Mouse (Mus musculus) thymus, postnatal 25 days (tissue): ENCODE measurements around the gene Lhfp.

Experiments used
- DNase-seq: peaks from one replicate; pipeline ENCODE4 v3.0.0; 2022

Gene Lhfp

DNA sequence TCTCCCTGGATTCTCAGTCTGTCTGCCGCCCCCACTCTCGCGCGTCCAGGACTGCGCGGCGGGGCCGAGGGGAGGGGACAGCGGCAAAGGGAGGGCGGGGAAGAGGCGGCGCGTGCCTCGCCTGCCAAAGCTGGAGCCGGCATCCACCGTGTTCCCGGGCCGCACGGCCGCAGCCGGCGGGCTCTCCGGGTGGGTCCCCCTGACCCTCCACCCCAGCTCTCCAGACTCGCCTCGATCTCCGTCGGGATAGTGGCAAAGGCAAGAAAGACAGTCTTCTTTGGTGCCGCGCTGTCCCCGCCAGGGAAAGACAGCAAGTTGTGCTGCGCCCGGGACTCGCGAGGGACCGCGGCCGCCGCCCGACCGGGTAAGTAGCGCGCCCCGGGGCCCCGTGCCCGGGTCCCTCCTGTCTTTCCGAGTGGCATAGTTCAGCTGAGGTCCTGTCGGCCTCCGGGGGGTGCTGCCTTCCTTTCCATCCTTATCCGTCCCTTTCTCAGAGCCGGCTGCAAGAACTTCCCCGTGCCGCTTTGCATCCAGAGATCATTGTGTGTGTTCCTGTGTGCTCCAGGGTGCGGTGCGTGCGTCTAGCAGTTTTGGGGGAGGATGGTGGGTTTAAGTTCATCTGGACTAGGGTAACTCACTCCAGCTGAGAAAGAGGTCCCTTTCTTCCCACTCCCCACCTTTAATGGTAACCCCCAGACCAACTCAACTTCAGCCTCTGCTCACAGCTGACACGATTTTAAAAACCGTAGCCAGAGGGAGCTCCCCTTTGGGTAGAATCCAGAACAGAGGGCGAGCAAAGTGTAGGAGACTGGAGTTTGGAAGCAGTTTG, at the start of gene Lhfp:
Lhfp (plus strand) TSS at position 118 of the 829 bp plus-strand sequence.
- DNase-seq = peak; percentile 30

DNA sequence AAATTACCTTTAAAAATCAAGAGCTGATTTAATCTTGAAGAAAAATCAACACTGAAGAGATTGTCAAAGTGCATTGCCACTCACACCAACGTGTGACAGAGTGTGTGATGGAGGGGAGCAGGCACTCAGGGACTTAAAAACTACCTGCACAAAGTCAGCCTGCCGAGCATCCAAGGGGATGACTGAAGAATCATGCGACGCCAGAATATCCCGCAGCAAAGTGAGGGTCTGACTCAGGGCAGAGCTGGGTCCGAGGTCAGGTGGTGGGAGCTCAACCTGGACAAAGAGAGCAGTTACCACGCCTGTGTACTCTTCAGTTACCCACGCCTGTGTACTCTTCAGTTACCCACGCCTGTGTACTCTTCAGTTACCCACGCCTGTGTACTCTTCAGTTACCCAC, 48.0 kb upstream of the Lhfp start:
- DNase-seq = no peak

DNA sequence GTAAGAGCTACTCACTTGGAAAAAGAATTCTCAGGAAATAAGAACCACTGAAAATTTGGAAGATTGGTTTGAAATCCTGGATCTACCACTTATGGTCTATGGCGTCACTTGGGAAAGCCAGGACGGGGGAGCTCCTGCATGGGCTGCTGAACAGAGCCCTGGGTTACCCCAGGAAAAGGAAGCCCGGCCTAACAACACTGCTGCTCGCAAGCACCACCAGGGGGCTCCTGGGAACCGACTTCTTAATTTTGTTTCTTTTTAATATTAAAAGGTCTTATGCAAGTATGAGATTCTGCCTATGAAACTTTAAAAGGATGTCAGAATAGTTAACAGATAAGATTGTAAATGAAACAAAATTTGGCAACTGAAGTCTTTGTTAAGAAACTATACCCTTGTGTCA, 46.7 kb upstream of the Lhfp start:
- no peak for DNase-seq

DNA sequence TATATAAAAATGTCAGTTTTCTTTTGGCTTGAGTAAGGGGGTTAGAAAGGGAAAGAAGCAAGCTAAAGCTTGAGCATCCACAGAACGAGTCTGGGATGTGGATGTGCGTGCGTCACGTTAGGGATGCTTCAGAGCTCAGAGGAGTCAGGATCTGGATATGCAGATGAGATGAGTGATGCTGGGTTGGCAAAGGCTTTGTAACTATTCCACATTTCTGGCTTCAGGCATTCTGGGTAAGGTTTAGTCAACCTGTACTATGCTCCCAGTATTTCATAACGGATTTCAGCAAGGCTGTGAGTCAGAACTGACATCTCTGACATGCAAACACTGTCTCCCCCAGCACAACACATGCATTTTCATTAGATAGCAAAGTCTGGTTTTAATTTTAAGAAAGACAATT, 44.7 kb upstream of the Lhfp start:
- DNase-seq = no peak

DNA sequence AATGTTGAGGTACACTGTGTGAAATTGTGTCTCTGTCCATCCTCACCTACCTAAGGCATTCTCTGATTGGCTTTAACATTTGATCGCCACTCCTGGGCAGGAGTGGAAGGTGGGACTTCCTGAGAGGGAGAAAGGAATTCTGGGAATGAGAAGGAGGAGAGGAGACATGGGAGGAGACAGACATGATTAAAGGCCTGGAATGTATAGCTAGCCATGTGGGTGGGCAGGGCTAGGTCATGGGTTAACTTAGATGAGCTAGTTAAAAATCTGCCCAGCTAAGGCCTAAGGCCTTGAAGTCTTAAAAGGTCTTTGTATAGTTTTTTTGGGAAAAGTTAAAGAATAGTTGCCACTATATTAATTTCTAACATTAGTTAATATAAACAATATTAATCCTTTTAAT, 43.9 kb upstream of the Lhfp start:
- no peak for DNase-seq

DNA sequence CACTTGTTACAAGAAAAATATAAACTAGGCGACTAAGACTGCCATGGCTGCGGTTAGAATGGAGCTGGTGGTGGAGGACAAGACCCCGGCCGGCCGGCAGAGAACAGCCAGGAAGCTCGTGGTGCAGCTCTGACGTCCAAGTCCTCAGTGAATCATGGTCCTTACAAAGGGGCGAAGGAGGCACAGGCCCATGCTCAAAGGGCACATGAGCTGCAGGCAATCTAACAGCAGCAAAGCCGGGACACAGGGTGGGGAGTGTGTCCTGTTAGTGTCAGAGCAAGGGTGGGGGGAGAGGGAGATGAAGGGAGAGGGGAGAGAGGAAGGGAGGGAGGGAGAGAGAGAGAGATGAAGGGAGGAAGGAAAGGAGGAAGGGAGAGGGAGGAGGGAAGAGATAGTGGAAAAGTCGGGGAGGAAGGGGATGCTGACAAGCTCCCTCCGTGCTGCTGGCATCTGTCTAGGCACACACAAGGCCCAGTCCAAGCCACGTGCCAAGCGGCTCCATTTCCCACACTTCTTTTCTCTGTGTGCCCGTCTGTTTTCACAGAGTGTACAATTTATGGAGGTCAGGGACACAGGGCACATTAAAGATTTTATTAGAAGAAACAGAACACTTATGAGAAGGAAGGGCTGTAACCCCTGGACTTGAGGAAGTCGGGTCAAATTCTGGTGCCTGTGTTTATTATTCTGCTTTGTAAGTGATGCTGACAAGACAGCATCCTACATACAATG, 42.1 kb upstream of the Lhfp start:
- DNase-seq = no peak

DNA sequence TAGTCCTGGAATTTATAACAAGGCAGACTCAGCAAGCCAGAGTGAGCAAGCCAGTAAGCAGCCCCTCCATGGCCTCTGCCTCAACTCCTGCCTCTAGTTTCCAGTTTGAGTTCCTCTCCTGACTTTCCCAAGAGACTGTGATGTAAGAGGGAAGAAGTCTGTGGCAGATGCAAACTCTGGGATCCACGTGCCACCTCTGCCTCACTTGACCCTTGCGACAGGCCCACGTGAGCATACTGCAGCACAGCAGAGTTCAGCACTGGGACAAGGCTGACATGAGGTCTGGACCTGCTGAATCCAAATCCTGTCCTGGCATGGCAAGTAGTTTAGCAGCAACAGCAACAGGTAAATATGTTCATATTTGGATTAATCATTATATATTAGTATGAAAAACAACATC, 41.3 kb upstream of the Lhfp start:
- no peak for DNase-seq

DNA sequence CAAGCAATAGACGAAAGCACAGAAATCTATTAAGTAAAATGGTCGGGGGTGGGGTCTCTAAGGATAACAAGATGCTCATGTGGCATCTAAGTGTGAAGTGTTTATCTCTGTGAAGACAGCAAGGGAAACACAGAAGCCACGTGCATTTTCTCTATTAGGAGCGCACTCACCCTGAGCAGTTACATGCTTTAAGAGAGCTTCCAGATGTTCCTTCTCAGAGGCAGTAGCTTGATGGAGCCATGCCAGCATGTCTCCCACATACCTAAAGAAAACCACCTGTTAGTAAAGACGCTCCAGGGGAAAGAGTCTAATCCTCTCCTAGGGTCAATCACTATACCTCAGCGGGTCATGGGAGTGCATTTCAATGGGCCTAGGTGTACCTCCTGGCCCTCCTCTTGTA, 39.3 kb upstream of the Lhfp start:
- DNase-seq = no peak

DNA sequence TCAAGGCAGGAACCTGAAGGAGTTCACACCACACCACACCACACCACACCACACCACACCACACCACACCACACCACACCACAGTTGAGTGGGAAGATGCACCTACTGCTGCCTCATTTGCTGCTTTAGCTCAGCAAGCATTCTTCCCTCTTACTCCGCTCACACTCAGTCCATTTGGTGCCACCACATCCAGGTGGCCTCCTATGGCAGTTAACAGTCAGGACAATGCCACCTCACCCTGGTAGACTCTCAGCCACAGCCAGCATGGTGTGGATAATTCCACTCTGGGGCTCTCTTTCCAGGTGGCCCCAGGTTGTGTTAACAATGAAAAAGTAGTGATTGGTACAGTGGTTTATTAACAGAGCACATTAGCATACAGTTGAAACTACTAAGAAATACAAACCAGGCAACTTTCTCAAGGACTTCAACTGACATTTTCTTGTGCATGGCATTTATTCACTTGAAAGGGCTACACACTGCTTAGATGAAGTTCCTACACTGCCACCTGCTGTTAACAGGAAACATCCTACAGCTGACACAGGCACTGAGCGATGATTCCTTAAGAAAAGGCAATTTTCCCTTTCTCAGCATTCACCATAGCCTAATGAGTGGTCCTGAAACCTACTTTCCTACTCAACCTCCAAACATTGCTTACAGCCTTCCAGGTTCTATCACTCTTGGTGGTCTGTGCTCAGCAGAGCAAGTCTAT, 36.8 kb upstream of the Lhfp start:
- peak; percentile 29 for DNase-seq

DNA sequence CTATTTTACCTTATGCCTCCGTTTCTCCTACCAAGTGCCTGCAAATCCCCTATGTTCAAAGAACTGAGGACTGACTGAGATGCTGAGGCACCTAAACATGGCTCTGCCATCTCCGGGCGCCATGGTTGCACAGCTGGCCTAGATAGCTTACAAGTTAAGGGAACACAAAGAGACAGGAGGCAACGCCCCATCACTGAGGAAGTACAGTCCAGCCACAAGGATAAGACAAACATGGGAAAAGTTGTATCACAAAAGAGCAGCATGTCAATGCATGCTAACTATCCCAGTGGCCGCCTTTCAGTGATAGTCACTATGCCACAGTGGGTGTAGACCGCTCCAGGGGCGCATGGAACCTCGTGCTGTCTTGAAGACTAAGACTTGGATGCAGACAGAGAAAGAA, 33.9 kb upstream of the Lhfp start:
- DNase-seq = no peak

DNA sequence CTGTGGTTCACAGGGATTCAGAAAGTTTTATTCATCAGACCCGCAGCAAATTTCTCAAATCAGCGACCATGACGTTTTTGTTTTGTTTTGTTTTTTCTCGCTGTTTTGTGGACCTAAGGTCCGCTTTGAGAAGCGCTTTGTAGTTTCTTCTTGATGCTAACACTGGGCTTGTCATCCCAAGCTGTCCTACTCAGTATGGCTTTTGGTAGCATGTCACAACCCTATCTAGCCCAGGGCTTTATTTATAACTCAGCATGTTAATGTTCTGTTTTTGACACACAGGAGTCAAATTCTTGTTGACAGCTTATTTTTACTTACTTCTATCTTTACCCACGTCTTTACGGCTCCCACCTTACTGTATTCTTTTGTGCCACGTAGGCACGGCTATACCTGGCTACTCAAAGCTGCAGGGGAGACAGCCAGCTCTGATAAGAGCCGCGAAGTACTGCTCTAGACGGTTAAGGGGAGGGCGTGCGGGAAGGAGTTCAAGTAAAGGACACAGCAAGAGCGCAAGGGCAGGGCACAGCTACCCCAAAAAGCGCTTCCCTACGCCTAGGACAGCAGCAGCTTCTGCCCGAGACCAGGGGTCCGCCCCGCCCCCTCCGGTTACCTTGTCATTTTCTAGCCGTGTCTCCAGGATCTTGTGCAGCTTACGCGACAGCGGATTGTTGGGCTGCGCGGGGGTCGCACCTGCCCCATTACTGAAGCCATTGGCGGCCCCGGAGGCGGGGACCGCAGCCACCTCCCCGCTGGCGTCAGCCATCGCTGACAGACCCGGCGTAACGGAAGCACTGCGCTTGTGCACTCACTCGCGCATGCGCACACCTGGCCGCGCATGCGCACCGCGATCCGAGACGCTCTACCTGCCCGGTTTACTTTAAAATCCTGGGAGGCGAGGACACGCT, 24.6 kb upstream of the Lhfp start, which contains the start of gene Cog6:
Cog6 (minus strand) TSS at position 802 of the 905 bp plus-strand sequence.
- peak; percentile 87 for DNase-seq

DNA sequence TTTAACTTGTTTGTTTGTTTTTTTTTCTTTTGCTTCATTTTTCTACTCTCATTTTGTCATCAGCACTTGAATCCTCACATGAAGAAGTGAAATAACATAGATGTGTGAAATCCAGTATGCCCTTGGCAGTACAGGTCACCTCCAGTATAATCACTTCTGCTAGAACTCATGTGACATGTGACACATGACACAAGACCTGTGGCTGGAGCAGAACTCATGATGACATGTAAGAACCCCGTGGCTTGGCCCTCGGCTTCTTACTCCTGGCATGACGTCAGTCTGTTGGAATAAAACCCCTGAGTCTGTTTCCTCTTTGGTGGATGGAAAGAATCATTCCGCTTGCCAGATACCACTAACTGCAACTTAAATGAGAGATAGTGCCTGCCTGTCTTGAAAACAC, 14.0 kb upstream of the Lhfp start:
- no peak for DNase-seq

DNA sequence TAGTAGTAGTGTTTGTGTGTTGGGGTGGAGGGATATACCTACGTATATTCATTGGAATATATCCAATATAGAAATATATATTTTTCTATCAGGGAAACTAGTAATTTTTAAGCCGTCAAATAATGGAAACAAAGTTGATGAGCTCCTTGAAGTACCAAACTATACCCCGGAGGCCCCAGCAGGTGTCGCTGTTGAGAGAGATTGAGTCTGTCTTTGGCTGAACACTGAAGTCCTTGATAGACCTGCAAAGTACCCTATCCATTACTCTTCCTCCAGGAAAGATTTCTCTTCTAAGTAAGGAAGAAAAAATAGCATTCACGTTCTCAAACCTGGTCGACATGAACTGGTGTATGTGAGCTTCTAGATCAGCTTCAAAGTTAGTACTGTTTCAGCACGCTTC, 12.3 kb upstream of the Lhfp start:
- peak; percentile 66 for DNase-seq

DNA sequence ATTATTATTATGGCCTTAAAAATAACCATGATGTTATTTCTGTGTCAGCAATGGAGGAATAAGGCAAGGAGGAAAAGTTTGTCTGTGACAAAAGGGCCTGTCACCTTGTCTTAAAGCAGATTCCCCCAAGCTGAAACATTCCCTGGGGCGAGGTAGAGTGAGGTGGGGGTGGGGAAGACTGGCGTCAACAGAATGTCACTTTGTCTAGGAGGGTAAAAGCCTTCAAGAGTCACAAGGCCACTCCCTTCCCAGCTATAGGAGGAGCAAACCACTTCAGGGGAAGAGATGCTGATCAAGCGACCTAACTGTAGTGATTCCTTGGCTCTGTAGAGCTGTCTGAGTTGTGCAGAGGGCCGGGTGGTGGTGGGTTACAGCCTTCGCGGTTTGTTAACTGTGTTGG, 9.7 kb upstream of the Lhfp start:
- DNase-seq = no peak

DNA sequence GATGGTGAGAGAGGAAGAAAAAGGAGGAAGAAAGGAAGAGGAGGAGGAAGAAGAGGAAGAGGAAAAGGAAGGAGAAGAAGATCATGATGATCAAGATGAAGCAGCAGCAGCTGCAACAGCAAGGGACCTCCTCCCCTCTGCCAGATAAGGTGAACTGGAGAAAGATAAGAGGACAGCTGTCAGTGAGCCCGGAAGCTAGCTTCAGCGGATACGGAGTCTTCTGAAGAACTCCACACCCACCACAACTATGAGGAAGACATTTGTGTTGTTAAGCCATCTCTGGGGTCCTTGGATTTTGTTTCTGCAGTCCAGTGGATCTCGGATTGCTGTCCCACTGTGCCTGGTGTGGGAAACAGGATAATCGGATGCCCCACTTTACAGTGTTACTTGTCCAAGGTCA, 8.9 kb upstream of the Lhfp start:
- DNase-seq = peak; percentile 57

DNA sequence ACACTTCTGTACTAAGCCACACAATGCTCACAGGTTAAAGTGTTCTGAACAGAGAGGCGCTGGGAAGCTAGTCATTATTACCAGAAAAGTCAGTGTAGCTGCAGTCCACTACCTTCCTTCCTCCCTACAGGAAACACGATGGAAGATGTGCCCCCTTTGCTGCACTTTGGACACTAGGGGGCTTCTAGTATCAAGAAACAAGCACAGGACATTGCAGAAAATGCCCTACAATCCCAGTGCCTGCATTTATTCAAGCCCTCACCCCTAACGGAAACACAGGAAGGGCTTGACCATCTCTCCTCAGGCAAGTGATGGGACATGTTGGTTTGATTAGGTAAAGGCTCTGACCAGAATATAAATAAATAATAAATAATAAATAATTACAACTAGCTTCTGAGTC, 7.9 kb upstream of the Lhfp start:
- peak; percentile 29 for DNase-seq

DNA sequence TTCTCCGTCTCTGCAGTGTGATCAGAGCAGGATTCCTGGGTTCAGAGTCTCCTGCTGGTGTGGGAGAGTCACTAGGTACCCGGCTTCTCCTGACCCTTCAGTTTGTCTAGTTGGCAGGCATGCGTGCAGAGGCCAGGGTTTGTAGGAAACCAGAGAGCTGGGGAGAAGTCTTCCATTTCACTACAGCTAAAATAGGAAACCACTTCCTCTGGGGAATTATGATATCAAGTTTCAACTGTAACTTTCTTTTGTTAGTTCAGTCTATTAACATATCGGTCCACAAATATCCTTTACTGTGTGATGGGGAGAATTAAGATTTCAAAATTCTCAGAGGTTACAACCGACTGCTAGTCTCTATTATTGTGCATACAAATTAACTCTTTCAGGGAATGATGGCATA, 5.3 kb upstream of the Lhfp start:
- DNase-seq = no peak

DNA sequence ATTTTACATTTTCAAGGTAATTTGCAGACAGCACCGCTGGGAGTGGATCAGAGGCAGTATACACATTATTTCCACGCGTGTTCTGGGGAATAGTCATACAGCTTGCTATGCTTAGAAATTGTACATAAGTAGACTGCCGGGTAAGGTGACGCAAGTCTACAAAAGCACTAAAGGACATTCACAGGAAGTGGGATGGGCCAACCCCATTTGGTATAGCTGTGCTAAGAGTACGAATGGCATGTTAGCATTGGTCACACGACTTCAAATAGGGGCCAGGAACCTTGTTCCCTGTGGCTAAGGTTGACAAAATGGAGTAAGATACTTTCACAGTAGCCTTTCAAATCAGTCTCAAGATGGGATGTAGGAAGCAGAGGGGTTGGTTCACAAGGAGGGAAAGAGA, 4.4 kb upstream of the Lhfp start:
- no peak for DNase-seq

DNA sequence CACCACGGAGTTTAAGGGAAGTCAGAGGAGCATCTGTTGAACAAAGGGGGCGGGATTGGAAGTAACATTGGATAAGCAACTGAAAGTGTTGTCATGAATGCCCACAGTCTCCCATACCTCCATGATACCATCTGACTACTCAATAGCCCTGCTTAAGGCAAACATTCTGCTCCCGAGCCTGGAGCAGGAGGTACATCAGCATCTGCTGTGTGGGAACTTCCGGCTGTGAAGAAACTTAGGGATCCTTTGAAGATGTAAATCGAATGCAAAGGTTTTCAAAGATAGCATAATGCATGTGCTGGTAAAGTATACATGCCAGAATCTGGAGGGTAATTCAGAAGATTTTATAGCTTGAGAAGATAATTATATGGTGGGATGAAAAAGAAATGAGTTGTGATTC, 2.4 kb upstream of the Lhfp start:
- no peak for DNase-seq

DNA sequence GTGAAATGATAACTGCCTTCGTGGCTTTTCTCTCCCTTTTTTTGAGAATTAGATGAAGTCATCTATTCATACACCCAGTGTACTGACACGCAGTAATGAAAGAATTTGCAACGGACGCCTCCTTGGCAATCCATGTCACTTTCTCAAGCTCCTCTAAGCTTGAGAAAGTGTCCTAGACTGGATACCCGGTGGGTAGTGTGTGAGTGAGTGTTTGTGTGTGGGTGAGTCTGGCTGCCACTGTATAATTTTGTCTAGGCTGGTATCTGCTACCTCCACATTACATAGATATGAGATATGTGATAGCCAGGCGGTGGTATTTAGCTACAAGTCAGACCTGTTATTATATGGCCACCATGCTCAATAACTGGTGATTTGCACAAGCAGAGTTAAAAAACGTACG, 1.6 kb upstream of the Lhfp start:
- DNase-seq = no peak

DNA sequence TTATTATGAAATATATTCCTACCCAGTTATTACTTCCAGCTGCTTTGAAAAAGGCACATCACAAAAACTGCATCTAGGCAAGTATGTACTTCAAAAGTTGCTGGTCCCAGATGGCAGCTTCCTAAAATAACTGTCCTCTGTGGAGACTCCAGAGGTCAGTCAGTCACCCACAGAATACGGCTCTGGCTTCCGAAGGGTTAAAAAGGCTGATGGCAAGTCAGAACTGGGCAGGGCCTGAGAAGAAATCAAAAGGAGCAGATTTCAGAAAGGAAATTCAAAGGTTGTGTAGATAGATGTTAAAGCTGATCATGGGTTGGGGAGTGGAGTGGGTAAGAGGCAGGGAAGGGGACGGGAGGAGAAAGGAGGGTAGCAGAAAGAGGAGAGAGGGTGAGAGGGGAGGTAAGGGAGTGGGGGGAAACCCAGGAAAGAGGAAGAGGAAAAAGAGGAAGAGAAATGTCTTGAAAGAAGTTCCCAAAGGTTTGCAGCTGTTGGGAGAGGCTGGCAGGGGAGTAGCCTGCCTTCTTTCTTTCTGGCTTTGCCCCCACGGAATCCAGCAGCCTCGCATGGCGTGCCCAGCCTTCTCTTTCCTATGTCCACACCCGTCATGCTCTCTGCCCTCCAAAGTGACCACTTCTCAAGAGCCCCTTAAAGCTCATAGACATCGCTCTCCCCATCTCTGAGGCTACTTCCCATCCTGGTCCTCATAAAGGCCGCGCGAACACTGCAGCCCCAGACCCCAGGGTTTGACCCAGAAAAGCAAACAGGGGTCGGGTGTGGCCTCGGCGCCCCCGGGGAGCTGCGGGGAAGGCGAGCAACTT, 526 bp upstream of the Lhfp start:
- no peak for DNase-seq

DNA sequence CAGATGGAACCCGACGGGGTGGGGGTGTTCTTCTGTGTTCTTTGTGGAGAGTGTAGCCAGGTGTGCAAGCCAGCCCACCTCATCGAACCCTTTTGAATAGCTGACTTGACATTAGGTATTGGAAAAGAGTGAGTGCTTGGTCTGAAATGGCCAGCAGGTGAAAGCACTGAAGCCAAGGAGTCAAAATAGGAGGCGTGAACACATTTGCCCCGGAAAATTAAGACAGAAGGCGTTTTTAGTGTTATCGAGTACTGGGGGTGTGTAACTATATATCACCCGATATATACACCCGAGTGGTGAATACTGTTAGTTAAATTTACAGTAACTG, 876 bp downstream of the Lhfp start:
- DNase-seq = no peak
